Mouse (Mus musculus) small intestine, adult 2 months (tissue): ENCODE results near the gene Col3a1.

Experiments used
- CTCF ChIP-seq: fragments of 200-500 bp; IDR thresholded peaks from 2 replicates; pipeline ENCODE4 v1.5.1; 2012; ENCODE audit warnings: low read depth, mild to moderate bottlenecking, control low read depth, inconsistent platforms, low read length, moderate library complexity, mixed read lengths; ENCODE audit not compliant: insufficient replicate concordance, insufficient read length; ENCODE audit errors: extremely low read depth
- POLR2A ChIP-seq: fragments of 200-500 bp; IDR thresholded peaks from 2 replicates; pipeline ENCODE4 v1.6.1; 2012; ENCODE audit warnings: low read depth, mild to moderate bottlenecking, control low read depth, inconsistent platforms, low read length, moderate library complexity

DNA sequence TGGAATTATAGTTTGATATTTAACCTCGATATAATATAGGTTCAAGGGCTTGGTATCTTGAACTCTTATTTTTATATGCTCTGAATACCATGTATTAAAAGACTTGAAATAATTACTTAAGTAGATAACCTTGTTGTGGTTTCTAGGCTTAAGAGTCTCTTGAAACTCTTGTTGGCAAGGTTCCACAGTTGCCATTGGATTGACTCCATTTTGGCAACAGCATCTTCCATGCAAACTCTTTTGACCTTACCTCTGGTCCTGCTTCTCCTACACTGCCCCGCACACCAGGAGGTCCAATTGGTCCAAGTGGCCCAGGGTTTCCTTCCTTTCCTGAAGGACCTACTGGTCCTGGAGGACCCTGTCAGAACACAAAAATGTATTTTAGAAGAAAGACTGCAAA, 70.5 kb downstream of the Col3a1 start:
- TF ChIP-seq POLR2A: no peak
- TF ChIP-seq CTCF: no peak
